Mouse (Mus musculus) left cerebral cortex, postnatal 25 days (tissue): ENCODE measurements around the gene Eme1. TPM values are rescaled to one million over a fixed set of nuclear protein-coding genes. Genes with fewer than 3 reads are reported as not detected.
"Not testable (repeated sequence)": the region's sequence is repeated elsewhere in the genome, so short reads cannot be mapped to it uniquely, and the experiment has no call there.

Experiments
- DNase-seq, 2 experiments: peaks; one replicate each; pipeline ENCODE4 v3.0.0; 2022; ENCODE audit warnings: low spot score in 2 of 2, mixed read lengths in 1 of 2
- intact Hi-C: fragments of 180-260 bp; cut with DNase I; formaldehyde crosslinking; loops from one replicate; pipeline ENCODE4 v1.15.1; 2025
- total RNA-seq, 2 experiments: library from RNA; stranded (reverse); gene quantifications; 2 replicates each; pipeline ENCODE4 v1.2.3; 2021

The Eme1 gene
- total RNA-seq: under 1 TPM in 1 of 2 experiments, not detected in 1; 0.32 TPM

GRCm38 (mm10) chr11:94653663-94654436, at the start of gene Eme1, which contains the start of gene Mrpl27:
Gene Eme1, minus strand, starts transcription at chr11:94653964.
Gene Mrpl27, plus strand, starts transcription at chr11:94653767.
- intact Hi-C loops: no loop called here
- peak; percentile 89 for DNase-seq

- intact Hi-C loops: no loop called here
- no peak for DNase-seq
Measured at GRCm38 (mm10) chr11:94702216-94702610, 48.4 kb upstream of the Eme1 start.

GRCm38 (mm10) chr11:94701401-94702215, 47.8 kb upstream of the Eme1 start:
- DNase-seq: no peak
- intact Hi-C loops: no loop called here

- no peak for DNase-seq
- intact Hi-C loops: no loop called here
Measured at GRCm38 (mm10) chr11:94699399-94699798, 45.6 kb upstream of the Eme1 start.

GRCm38 (mm10) chr11:94697703-94698464, 44.1 kb upstream of the Eme1 start:
- intact Hi-C loops: no loop called here
- DNase-seq: no peak

GRCm38 (mm10) chr11:94697140-94697539, 43.4 kb upstream of the Eme1 start:
- intact Hi-C loops: no loop called here
- DNase-seq: no peak

- intact Hi-C loops: no loop called here
- no peak for DNase-seq
Measured at GRCm38 (mm10) chr11:94695508-94695907, 41.7 kb upstream of the Eme1 start.

- intact Hi-C loops, DNase-seq: not testable (repeated sequence)
Measured at GRCm38 (mm10) chr11:94692502-94692901, 38.7 kb upstream of the Eme1 start.

- no peak for DNase-seq
- intact Hi-C loops: no loop called here
Measured at GRCm38 (mm10) chr11:94687178-94687577, 33.4 kb upstream of the Eme1 start.

GRCm38 (mm10) chr11:94682427-94682826, 28.7 kb upstream of the Eme1 start:
- no peak for DNase-seq
- intact Hi-C loops: no loop called here

GRCm38 (mm10) chr11:94681640-94682039, 27.9 kb upstream of the Eme1 start:
- intact Hi-C loops: no loop called here
- no peak for DNase-seq

GRCm38 (mm10) chr11:94680639-94681038, 26.9 kb upstream of the Eme1 start:
- intact Hi-C loops: no loop called here
- no peak for DNase-seq

- peak in 1 of 2 experiments; percentile 51 for DNase-seq
- intact Hi-C loops: no loop called here
Measured at GRCm38 (mm10) chr11:94677607-94678145, 23.9 kb upstream of the Eme1 start.

GRCm38 (mm10) chr11:94676754-94677606, 23.2 kb upstream of the Eme1 start, which contains the start of gene Xylt2:
Gene Xylt2, minus strand, starts transcription at chr11:94677515.
- intact Hi-C loops: no loop called here
- DNase-seq: peak; percentile 89 to 91

- intact Hi-C loops: no loop called here
- DNase-seq: no peak
Measured at GRCm38 (mm10) chr11:94676308-94676707, 22.5 kb upstream of the Eme1 start.

- no peak for DNase-seq
- intact Hi-C loops: no loop called here
Measured at GRCm38 (mm10) chr11:94675446-94675845, 21.7 kb upstream of the Eme1 start.

- DNase-seq: peak in 1 of 2 experiments; percentile 65
Measured at GRCm38 (mm10) chr11:94674984-94675383, 21.2 kb upstream of the Eme1 start.

GRCm38 (mm10) chr11:94665281-94665680, 11.5 kb upstream of the Eme1 start:
- intact Hi-C loops: no loop called here
- DNase-seq: no peak

More at GRCm38 (mm10) chr11:94674984-94675383, 21.2 kb upstream of the Eme1 start:
- intact Hi-C loops: no loop called here

- DNase-seq: no peak
Measured at GRCm38 (mm10) chr11:94661344-94661743, 7.6 kb upstream of the Eme1 start.

More at GRCm38 (mm10) chr11:94661344-94661743, 7.6 kb upstream of the Eme1 start:
- intact Hi-C loops: no loop called here
